Mouse (Mus musculus) stomach, postnatal 0 days (tissue): ENCODE data around the gene Cdk5rap3. TPM values are rescaled to one million over a fixed set of nuclear protein-coding genes. Genes with fewer than 3 reads are reported as not detected.

Experiments used
- ATAC-seq: fragments of 200-750 bp; cut with Nextera tagmentation; 2 replicates; pipeline ENCODE4 v1.8.0; 2017; ENCODE audit not compliant: low FRiP score, low TSS enrichment
- DNase-seq: peaks from one replicate; pipeline ENCODE4 v3.0.0-alpha.2; 2016; ENCODE audit warnings: low spot score
- H3K27ac ChIP-seq: fragments of 300-500 bp; sonication (generic); replicated peaks from 2 replicates; pipeline ENCODE4 v1.5.1; 2014; ENCODE audit warnings: mild to moderate bottlenecking, control low read depth
- H3K27me3 ChIP-seq: fragments of 300-500 bp; sonication (generic); 2 replicates; pipeline ENCODE4 v1.6.1; 2014; ENCODE audit warnings: low read length; ENCODE audit not compliant: control insufficient read depth, insufficient read depth
- H3K36me3 ChIP-seq: fragments of 300-500 bp; sonication (generic); 2 replicates; pipeline ENCODE4 v1.6.1; 2014; ENCODE audit warnings: low read length, mixed read lengths; ENCODE audit not compliant: control insufficient read depth, insufficient read depth
- H3K4me1 ChIP-seq: fragments of 300-500 bp; sonication (generic); replicated peaks from 2 replicates; pipeline ENCODE4 v1.6.1; 2014; ENCODE audit warnings: antibody characterized with exemption; ENCODE audit not compliant: control insufficient read depth, insufficient read depth
- H3K4me2 ChIP-seq: fragments of 300-500 bp; sonication (generic); replicated peaks from 2 replicates; pipeline ENCODE4 v1.6.1; 2014; ENCODE audit warnings: low read depth, mild to moderate bottlenecking, control low read depth, moderate library complexity
- H3K4me3 ChIP-seq: fragments of 300-500 bp; sonication (generic); 2 replicates; pipeline ENCODE4 v1.5.1; 2014; ENCODE audit warnings: low read depth, low read length, control low read depth
- H3K9ac ChIP-seq: fragments of 300-500 bp; sonication (generic); 2 replicates; pipeline ENCODE4 v1.6.1; 2014; ENCODE audit warnings: mild to moderate bottlenecking, low read length, control low read depth, mixed read lengths
- H3K9me3 ChIP-seq: fragments of 300-500 bp; sonication (generic); 2 replicates; pipeline ENCODE4 v1.6.1; 2016; ENCODE audit warnings: low read length; ENCODE audit not compliant: control insufficient read depth
- CTCF ChIP-seq: IDR thresholded peaks from 2 replicates; pipeline ENCODE4 v1.5.1; 2016; ENCODE audit warnings: antibody characterized with exemption, low read depth, mild to moderate bottlenecking, moderate library complexity
- EP300 ChIP-seq: optimal IDR thresholded peaks from 2 replicates; pipeline ENCODE3; 2016; ENCODE audit warnings: antibody characterized with exemption
- WGBS: fragments of 180-500 bp; shearing (Covaris S2); extraction: QIAGEN DNeasy Blood & Tissue Kit; methylation state at CpG from one replicate; pipeline ENCODE4 v1.1.7; 2014; 5-methylcytosine and 5-hydroxymethylcytosine counted together
- polyA plus RNA-seq: library from polyadenylated mRNA; unstranded; fragments of >200 nt; fragmentation: Nextera tagmentation; extraction: Ambion mirVana; gene quantifications from 2 replicates; pipeline ENCODE4 v1.2.1, GENCODE M21; 2015

Cdk5rap3 gene
- polyA plus RNA-seq, 1 experiment from 2014 or later, result 61.7 TPM

DNA sequence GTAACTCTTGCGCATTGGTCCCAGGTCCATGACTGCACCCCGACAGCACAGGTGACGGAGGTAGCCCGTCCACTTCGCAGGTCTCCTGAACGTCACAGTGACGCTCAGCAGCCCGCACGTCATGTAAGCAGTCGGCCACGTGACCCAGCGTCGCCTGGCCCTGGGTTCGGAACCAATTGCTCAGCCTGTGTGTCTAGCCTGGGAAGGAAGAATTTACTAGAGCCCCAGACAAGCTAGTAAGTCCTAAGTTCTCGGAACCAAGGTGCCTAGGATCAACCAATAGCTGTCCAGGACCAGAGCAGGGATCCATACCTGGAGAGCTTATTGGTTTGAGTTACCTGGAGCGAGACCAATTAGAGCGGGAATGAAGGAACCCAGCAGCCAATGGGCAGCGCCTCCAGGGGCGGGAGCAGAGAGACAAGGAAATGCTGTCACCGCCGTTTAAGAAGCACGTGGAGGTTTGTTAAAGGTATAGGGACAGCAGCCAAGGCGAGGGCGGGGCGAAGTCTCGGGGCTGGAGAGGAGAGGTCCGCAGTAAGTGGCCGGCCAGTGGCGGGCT, 27.5 kb upstream of the Cdk5rap3 start, which contains the start of gene Pnpo:
Gene Pnpo (minus strand): TSS at position 241 of the 559 bp plus-strand sequence.
- WGBS, result under 1% methylated on average over 29 of the region's 29 CpGs
- H3K9me3 ChIP-seq, result no peaks in the 10 kb centered on the region
- H3K4me3 ChIP-seq, result peak within 1 kb of the TSS; percentile 52
- H3K9ac ChIP-seq, result peak within 1 kb of the TSS; percentile 61
- no peaks in the 10 kb centered on the region for H3K27me3 ChIP-seq
- DNase-seq, result peak; percentile 96
- no peak for TF ChIP-seq EP300
- peaks cover 3% of the 10 kb centered on the region; the same call in 1 of the 2 replicates for H3K4me1 ChIP-seq
- peaks cover 4% of the 10 kb centered on the region for H3K36me3 ChIP-seq
- ATAC-seq, result peak; percentile 93
- peak within 1 kb of the TSS; percentile 83 for H3K27ac ChIP-seq
- H3K4me2 ChIP-seq, result peak within 1 kb of the TSS; percentile 82

DNA sequence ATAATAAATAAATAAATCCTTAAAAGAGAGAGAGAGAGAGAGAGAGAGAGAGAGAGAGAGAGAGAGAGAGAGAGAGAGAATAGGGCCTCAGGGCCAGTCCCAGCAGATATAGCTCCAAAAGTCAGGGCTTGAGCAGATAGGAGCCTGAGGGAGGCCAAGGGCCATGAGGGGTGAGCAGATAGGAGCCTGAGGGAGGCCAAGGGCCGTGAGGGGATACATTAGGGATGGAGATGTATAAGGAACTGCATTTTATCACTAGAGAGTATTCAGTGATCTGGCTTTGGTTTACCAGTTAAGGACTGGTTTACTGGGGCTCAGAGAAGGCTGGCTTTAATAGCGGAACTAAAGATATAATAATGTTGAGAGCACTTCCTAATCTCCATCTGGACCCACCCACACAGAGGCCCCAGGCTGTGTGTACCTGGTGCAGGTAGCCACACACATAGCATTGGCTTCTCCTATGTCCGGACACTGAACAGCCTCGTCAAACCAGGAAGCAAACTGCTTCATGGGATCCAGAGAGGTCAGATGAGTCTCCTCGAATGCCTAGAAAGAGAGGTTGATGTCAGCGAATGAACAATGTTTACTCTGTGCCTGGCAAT, 25.8 kb upstream of the Cdk5rap3 start:
- H3K27ac ChIP-seq, result 0 out of 2 replicates have a peak overlapping the region, but pooled peaks have one; percentile 35
- ATAC-seq, result peak; percentile 59

DNA sequence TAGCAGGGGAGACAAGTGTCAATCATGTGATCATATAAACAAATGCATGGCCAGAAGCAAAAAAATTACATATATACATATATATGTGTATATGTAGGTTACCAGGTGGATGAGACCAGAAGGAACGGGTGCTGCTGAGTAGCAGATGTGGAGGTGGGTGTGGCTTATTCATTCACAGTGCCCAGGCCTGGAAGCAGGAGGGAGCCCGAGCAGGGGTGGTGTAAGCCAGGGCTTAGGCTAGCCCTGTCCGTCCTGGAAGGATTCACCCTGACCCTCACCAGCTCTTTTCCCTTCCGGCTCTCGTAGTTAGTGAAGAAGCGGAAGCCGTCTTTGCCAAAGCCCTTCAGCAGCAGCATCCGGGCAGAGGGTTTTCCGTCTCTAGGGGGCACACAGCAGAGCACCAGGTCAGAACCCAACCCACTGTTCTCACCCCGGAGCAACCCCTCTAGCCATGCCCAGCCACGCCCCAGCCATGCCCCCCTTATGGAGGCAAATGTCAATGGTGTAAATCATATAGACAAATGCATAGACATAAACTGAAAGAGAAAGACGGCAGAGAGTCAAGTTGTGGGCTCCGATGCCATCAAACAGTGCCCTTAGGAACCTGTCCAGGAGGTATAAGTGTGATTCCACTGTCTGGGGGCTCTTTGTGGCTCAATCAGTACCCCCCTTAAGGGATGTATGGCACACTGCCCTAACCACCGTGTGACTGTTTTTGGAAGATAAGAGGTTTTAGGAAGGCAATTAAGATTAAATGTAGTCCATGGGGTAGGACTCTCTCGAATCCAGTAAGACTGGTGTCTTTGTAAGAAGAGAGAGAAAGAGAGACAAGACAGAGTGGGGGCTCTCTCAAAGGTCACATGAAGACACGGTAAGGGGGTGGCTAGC, 24.5 kb upstream of the Cdk5rap3 start:
- no peaks in the 10 kb centered on the region for H3K27me3 ChIP-seq

More for the DNA sequence above, 25.8 kb upstream of the Cdk5rap3 start:
- no peaks in the 10 kb centered on the region for H3K9me3 ChIP-seq
- no peak overlapping the region for H3K4me2 ChIP-seq
- H3K9ac ChIP-seq, result no peak overlapping the region
- no peak for TF ChIP-seq EP300
- no peak for TF ChIP-seq CTCF
- peaks cover 4% of the 10 kb centered on the region for H3K36me3 ChIP-seq
- DNase-seq, result peak; percentile 67
- H3K4me3 ChIP-seq, result no peak overlapping the region
- no peaks in the 10 kb centered on the region for H3K27me3 ChIP-seq
- peaks cover 3% of the 10 kb centered on the region; the same call in 1 of the 2 replicates for H3K4me1 ChIP-seq
- WGBS, result 55% methylated on average over 6 of the region's 6 CpGs

DNA sequence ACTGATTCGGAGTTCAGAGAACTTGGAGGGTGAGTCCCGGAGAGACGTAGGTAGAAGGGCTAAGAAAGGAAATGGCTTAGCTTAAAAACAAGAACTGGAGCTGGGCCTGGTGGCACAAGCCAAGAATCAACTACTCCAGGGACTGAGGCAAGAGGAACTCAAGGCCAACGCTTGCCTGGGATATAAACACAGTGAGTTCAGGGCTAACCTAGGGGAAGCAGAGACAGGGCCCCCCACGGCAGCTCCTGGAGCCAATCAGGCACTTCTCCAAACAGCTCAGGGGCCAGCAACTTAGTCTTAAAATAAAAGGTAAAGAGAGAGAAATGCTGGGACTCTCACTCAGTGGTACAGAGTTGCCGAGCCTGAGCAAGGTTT, 22.1 kb upstream of the Cdk5rap3 start:
- Histone ChIP-seq H3K36me3 (peaks cover 4% of the 10 kb centered on the region), H3K4me3 (no peak overlapping the region), H3K4me2 (no peak overlapping the region), H3K9me3 (no peaks in the 10 kb centered on the region), H3K4me1 (peaks cover 2% of the 10 kb centered on the region; the same call in 1 of the 2 replicates), H3K27me3 (no peaks in the 10 kb centered on the region), H3K27ac (peak overlapping the region; percentile 78), H3K9ac (no peak overlapping the region)
- ATAC-seq (no peak), DNase-seq (no peak)
- TF ChIP-seq EP300 (no peak), CTCF (no peak)
- WGBS, result 57% methylated on average over 6 of the region's 6 CpGs

More for the DNA sequence above, 24.5 kb upstream of the Cdk5rap3 start:
- 65% methylated on average over 16 of the region's 16 CpGs for WGBS
- no peak overlapping the region for H3K27ac ChIP-seq
- peaks cover 4% of the 10 kb centered on the region for H3K36me3 ChIP-seq
- ATAC-seq (no peak), DNase-seq (no peak)
- H3K9ac ChIP-seq, result no peak overlapping the region
- no peaks in the 10 kb centered on the region for H3K9me3 ChIP-seq
- no peak for TF ChIP-seq EP300
- 0 out of 2 replicates have a peak, but pooled peaks have one; percentile 2 for TF ChIP-seq CTCF
- no peak overlapping the region for H3K4me3 ChIP-seq
- peaks cover 3% of the 10 kb centered on the region; the same call in 1 of the 2 replicates for H3K4me1 ChIP-seq
- no peak overlapping the region for H3K4me2 ChIP-seq

DNA sequence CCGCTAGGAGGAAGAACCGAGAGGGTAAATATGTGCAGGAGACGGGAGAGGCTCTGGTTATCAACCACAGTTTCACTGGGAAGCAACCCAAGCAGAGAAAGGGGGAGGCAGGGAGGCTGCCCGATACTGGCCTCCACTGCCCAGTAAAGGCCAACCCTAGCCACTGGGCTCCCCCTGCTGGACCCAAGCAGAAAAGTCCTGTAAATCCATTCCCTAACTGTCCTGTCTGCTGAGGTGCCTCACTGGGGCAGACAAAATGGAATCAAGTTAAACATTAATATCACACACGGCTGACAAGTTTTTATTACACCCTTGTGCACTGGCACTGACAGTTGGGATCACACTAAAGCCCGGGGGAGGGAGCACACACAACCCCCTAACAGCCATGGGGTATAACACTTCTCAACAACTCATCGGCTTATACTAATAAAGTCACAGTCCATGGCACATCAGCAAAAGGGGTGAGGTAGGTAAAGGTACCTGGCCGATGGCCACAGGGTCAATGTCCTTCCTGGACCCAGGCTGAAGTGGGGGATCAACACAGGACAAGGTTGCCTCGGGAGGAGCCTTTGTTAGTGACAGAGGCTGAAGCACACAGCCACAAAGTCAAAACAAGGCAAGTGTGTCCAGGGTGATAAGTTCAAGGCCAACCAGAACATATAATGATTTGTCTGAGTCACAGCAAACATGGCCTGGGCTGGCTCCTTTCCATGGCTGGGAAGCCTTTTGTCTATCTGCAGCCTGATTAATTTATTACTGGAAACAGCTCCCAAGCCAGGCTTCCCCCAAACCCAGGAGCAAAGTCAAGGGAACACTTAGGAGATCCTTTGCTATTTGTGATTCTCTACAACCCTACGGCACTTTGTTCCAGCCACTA, 21.5 kb upstream of the Cdk5rap3 start:
- no peaks in the 10 kb centered on the region for H3K27me3 ChIP-seq
- no peaks in the 10 kb centered on the region for H3K9me3 ChIP-seq
- no peak overlapping the region for H3K9ac ChIP-seq
- TF ChIP-seq CTCF (peak; percentile 83), EP300 (no peak)
- peak; percentile 91 for DNase-seq
- no peak overlapping the region for H3K4me3 ChIP-seq
- no peaks in the 10 kb centered on the region for H3K4me1 ChIP-seq
- WGBS, result 38% methylated on average over 10 of the region's 10 CpGs
- H3K4me2 ChIP-seq, result no peak overlapping the region
- H3K27ac ChIP-seq, result peak overlapping the region; percentile 78
- ATAC-seq, result peak; percentile 61
- H3K36me3 ChIP-seq, result peaks cover 4% of the 10 kb centered on the region
